Mouse (Mus musculus): ENCODE results near the gene Ddc.

- TF ChIP-seq EP300 (IDR thresholded peaks at IDR 0.05; ENCODE audit: low read depth in 1 of 2, low read length in 2 of 2) (no peak), POLR2A (IDR thresholded peaks at IDR 0.05; ENCODE audit: control insufficient read depth in 1 of 2, insufficient read depth in 1 of 2, low read depth in 1 of 2, low read length in 2 of 2, poor library complexity in 1 of 2) (no peak), ETS1 (IDR thresholded peaks at IDR 0.05; ENCODE audit: low read depth, low read length) (no peak), GATA1 (IDR thresholded peaks at IDR 0.05; ENCODE audit: low read depth, low read length) (no peak)
These were observed 24.7 kb downstream of the Ddc start for GRCm38 (mm10) chr11:11873023-11873908.

Data from MEL (cell line).